Mouse (Mus musculus): ENCODE results near the gene Mllt3.
"Not testable (repeated sequence)": the region's sequence is repeated elsewhere in the genome, so short reads cannot be mapped to it uniquely, and the experiment has no call there.

Gene Mllt3

DNA sequence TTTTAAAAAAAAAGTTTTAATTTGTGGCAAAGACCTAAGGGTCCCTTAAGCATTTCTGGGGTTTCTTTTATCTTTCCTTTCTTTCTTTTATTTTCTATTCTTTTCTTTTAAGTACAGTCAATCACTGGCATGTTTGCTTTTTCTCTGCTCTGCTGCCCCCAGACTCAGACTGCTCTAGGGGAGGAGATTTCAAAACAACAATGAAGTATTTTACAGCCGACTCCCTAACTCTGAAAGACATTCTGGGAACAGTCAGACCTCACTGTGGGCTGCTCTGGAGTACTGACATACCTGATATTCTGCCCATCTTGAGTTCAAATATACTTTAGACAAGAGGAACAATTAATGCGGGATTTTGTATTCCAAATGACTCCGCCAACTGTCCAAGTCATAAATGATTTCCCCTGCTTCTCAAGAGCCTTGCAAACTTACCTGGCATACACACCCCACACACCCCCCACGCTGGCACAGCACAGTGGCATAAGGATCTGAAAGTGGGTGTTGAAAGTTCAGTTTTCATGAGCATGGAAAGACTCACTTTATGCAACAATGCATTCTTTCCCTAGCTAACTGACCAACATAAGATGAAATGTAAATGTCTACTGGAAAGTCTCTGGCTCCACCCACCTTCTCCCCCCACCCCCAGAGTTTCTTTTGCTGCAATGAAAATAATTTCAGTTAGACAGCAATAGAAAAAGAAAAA lies 21.1 kb downstream of the Mllt3 start:
- DNase-seq: no peak

DNA sequence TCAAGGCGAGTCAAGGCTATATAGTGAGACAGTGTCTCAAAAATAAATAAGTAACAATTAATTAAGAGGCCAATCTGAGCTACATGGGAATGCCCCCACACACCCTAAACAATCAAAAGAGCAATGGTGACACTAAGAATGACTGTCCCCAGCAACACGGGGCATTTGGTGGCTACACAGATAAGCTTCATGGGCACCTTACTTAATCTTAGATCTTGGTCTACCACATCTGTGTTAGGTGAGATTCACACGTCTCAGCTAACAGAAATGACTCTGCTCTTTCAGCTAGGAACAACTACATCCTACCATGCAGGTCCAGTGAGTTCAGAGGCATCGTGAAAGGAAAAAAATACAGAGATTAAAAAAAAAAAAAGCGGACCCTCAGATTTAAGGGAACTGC lies 22.7 kb downstream of the Mllt3 start:
- no peak for DNase-seq

- DNase-seq: no peak
These were observed 27.4 kb downstream of the Mllt3 start for GRCm38 (mm10) chr4:88005801-88006200.

- no peak for DNase-seq
These were observed 29.8 kb downstream of the Mllt3 start for GRCm38 (mm10) chr4:88003159-88003948.

DNA sequence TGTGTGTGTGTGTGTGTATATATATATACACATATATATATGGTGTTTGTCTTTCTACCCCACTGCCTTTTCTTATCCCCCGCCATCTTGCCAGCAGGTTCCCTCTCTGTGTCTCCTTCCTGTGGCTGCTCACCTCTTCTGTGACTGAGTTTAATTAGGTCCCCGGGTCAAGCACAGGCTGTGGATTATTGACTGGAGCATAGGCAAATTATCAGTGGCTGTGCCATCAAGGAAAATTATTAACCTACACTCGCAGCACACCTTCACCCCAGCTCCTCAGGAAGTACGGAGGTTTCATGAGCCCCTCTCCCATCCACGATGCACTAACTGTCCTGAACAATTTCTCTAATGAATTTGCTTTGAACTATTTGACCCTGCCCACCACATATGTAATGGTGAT lies 41.5 kb downstream of the Mllt3 start:
- no peak for DNase-seq

DNA sequence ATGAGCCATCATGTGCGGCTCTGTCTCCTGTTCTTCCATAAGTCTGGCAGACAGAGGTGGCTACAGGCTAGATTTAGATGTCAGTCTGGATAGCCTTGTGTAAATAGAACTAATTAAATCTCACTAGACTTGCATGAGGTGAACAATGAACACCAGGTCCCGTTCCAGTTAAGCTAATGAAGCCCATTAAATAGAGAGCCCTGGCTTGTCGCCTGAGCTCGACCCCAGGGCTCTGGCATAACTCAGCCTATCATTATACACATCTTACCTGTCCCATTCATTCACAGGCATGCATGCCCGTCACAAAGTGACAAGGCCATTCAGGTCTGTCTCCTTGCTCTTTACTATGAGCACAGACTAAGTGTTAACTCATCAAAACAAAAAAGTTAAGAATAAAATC lies 42.2 kb downstream of the Mllt3 start:
- no peak for DNase-seq

GRCm38 (mm10) chr4:87985281-87985680 lies 47.9 kb downstream of the Mllt3 start:
- no peak for DNase-seq

DNA sequence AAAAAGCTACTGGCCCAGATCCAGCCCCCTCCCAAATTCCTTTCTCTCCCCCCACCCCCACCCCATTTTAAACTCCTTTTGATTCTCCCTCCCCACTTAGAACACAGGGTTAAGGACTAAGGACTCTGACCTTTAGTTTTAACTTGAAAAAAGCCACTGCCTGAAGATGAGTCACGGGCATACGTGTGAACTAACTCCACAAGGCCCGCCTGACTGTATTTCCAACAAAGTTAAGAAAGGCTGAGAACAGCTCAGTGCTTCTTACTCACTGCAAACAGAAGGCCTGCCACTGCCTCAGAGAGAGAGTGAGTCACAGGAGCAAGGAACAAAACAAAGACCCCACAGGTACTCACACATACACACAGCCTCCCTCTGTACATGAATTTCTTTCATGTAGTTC lies 48.6 kb downstream of the Mllt3 start:
- no peak for DNase-seq

- no peak for DNase-seq
These were observed 49.1 kb downstream of the Mllt3 start for GRCm38 (mm10) chr4:87984091-87984490.

DNA sequence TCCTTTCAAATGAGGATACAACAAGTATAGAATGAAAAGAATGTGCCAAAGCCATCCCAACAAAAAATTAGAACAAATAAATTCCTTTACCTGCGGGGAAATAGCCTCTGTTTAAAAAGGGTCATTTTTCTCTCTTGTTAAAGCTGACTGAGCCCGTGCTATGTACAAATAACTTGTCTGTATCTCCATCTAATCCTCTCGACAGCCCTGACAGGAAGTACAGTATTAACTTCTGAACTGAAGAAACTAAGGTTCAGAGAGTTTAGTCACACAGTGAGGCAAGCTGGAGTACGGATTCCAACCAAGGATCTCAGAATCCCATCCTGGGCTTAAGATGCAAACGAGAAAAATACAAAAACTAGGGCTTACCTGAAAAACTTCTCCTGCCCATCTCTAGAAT lies 50.6 kb downstream of the Mllt3 start:
- DNase-seq: no peak

- DNase-seq: no peak
These were observed 55.2 kb downstream of the Mllt3 start for GRCm38 (mm10) chr4:87977820-87978448.

DNA sequence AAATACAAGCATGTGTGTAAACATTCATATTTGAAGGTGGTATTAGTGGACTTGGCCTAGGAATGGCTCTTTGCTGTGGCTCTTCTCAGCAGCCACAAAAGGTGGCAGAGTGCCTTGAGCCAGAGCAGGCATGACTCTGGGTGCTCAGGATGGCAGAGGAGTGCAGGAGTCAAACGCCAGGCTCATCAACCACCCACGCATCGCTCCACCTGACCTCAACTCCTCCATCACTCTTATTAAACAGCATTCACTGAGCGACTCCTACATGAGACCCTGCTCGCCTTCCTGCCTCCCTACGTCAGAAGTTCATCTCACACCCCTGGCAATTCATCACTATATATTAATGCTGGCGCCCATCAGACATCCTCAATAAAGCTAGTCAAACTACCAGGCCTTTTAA lies 67.3 kb downstream of the Mllt3 start:
- DNase-seq: no peak

- DNase-seq: not testable (repeated sequence)
These were observed 68.3 kb downstream of the Mllt3 start for GRCm38 (mm10) chr4:87964890-87965289.

DNA sequence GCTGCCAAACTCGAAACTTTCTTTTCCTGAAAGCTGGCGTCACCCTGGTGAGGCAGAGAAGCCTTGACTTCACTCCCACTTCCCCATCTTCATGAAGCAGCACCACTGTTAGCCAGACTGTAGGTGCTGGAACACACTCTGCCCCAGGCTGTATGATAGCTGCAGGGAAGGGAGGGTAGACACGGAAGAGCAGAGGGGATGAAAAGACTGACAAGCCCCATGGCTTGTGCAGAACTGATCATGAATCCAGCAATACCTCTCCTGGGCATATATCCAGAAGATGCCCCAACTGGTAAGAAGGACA lies 69.4 kb downstream of the Mllt3 start:
- DNase-seq: no peak

GRCm38 (mm10) chr4:87963055-87963772 lies 70.0 kb downstream of the Mllt3 start:
- no peak for DNase-seq

DNA sequence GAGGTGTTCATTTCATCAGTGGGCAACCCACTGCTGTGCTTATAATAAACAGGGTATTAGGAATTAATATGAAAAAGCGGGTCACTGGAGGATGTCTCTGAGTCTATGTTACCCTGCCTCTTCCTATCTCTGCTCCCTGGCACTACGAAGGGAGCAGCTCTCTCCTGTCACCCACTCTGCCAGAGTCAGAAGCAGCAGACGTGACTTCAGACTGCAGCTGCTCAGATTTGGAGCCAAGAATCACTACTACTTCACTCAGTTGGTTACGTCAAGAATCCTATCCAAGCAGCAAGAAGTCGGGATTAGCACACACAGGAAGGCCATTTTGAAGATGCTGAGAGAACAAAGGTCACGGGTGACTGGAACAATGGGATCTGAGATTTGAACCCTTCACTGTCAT lies 71.3 kb downstream of the Mllt3 start:
- no peak for DNase-seq

DNA sequence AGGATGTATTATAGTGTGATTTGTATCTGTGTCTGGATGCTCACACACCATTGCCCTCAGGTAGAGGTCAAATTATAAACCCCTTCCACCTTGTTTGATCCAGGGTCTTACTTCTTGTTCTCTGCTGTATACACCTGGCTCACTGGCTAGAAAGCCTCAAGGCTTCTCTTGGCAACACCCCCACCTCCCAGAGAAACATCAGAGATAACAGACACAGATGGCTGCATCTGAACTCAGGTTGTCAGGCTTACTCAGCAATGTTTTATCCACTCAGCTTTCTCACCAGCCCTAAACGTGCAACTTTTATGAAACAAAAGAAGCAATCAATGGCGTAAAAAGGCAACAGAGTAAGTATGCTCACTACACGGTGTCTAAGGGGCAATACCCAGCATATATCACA lies 75.3 kb downstream of the Mllt3 start:
- DNase-seq: no peak

GRCm38 (mm10) chr4:87957198-87957597 lies 76.0 kb downstream of the Mllt3 start:
- no peak for DNase-seq

GRCm38 (mm10) chr4:87955132-87955531 lies 78.0 kb downstream of the Mllt3 start:
- DNase-seq: no peak

DNA sequence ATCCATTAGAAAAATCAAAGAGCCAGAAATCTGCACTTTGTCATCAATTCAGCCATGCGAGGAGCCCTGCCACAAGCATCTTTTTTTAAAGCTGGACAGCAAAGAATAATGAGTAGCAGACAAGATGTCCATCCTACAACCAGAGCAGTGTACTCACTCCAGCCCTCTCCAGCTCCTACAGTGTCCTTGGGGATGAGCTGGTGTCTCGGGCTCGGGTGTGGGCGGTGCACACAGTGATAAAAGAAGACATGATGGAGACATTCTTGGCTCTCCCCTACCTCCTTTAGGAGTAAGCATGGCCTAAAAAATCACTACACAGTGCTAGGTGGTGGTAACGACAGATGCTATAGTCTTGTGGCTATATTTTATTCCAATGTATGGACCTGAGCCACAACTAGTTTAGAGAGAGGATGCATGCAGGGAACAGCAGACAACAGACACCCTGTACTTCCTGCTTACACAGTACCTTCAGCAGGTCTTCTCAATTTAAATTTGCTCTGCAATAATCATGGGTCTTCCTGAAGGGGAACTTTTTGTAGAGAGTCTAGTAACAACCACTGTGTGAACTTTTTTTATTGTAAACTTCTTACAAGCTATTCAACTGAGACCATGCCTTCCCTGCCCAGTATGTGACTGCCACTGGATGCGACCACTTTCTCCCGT lies 78.6 kb downstream of the Mllt3 start:
- no peak for DNase-seq

DNA sequence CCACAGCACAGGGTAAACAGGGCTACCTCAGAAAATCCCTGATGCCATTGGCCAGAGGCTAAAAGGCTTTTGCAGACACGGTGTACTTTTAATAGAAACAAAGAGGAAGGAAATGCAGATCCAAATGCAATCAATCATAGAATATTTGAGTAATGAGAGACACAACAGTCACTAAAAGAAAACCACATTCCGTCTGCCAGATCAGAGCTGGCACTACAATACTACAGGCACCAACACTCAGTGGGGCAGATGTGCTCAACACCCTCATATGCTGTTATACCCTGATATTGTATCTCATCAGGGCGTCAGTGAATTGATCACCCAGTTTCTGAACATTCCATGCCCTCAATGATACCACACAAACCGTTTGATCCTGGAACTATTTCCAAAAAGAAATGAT lies 79.4 kb downstream of the Mllt3 start:
- DNase-seq: no peak

DNA sequence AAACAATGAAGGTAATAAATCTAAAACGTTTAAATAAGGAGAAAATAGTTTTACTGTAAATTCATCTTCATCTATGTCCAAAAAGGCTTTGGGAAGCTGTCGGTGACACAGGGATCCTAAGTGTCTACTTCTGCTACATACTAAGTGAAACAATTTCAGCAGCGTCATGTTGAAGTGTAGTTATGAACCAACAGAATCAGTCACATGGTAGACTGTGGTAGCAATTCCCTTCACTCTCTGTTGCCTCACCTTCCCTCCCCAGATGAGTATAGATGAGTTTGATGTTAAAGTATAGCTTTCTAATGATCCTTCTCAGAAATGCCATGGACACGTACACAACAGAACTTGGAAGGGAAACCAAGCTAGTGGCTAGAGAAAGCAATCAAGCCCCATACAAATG lies 79.9 kb downstream of the Mllt3 start:
- no peak for DNase-seq

- DNase-seq: no peak
These were observed 83.7 kb downstream of the Mllt3 start for GRCm38 (mm10) chr4:87949451-87949850.
